Mouse (Mus musculus): Measurements from ENCODE around the gene Adcy1.

DNA sequence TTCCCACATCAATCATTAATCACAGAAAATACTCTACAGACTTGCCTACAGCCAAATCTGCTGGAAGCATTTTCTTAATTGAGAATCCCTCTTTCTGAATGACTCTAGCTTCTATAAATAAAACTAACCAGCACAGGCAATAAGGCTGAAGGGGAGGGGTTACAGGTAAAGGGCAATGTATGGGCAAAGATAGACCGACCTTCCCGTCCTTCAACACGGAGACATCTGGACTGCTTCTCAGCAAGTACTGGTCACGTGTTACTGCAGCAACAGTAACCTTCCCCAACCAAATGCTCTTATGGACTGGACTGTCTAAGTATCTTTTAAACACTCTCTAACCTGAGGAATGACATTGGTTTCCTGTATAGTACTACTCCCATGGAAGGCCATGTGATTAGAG, 9.6 kb upstream of the Adcy1 start:
- TF ChIP-seq POLR2A (IDR thresholded peaks at IDR 0.05; ENCODE audit: insufficient read depth, low read depth, low read length) (no peak), EP300 (IDR thresholded peaks at IDR 0.05; ENCODE audit: insufficient read depth, low read depth, low read length) (no peak), CTCF (IDR thresholded peaks at IDR 0.05) (no peak)

Measured in heart, adult 2 months (tissue).